Mouse (Mus musculus): ENCODE data around the gene Reps2.

DNA sequence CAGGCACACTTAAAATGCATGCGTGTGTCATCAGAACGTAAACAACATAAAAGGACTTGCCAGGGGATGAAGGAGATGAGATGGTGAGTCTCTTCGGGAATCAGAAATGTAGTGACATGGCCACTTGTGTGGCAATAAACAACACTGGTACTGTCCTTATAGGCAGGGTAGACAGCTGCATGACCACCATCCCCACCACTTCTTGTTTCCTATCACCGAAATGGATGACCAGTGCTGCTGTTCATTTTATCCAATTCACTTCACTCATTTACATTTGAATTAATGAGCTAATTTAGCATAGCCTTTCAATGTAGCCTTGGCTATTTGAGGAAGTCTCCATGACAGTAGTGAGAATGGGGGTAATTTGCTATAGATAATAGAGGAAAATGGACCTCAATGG is 236.2 kb downstream of the Reps2 start:
- TF ChIP-seq CTCF (IDR thresholded peaks at IDR 0.05; ENCODE audit: control insufficient read depth, insufficient read depth, insufficient read length) (no peak), MYOD1 (IDR thresholded peaks at IDR 0.05; ENCODE audit: control insufficient read depth, insufficient read length, low read depth) (no peak), FOSL1 (IDR thresholded peaks at IDR 0.05; ENCODE audit: insufficient read depth, low read length, poor library complexity, severe bottlenecking) (no peak)

Measured in C2C12 (cell line).